ENCODE assay signal across 9 mouse cellular contexts in genomic region chr1:59623325-59624017, GRCm38 (mm10). TPM values are rescaled to one million over a fixed set of nuclear protein-coding genes. Genes with fewer than 3 reads are reported as not detected.
DNase-seq lines count a peak whose midpoint lies in the region; ATAC-seq and TF ChIP-seq lines count a peak whose summit lies in the region.
"Had no signal": no experiment of that assay in that cellular context is flagged by ENCODE, and none has a peak within 500 bp of the region (broad histone marks: within the 10 kb centered on the region; RNA-seq: fewer than 3 reads in every experiment).

No protein-coding gene starts in this region.

- no peak for TF ChIP-seq EP300 in ES-Bruce4 (IDR thresholded peaks at IDR 0.05; ENCODE audit: insufficient read depth, low read depth, low read length)

- no peak overlapping the region for H3K4me3 ChIP-seq in ES-Bruce4 (ENCODE audit: low read depth, low read length)
- no peak overlapping the region for H3K4me3 ChIP-seq in embryonic fibroblast, embryonic 13.5 days (ENCODE audit: insufficient read depth, low read length)
- H3K4me3 ChIP-seq in heart, embryonic 10.5 days, result no peak overlapping the region
- no peak overlapping the region for H3K4me3 ChIP-seq in kidney, embryonic 16.5 days (ENCODE audit: low read length)
- no peak overlapping the region for H3K4me3 ChIP-seq in limb, embryonic 14.5 days (replicated peaks; ENCODE audit: low read length)
- no peak overlapping the region for H3K4me3 ChIP-seq in midbrain, postnatal 0 days (ENCODE audit: low read depth, low read length)
- no peak overlapping the region for H3K4me3 ChIP-seq in stomach, embryonic 16.5 days (replicated peaks; ENCODE audit: low read length)
- H3K4me3 ChIP-seq: megakaryocyte, embryonic 14.5 days had no signal

- H3K36me3 ChIP-seq in ES-Bruce4 (ENCODE audit: control insufficient read depth, insufficient read depth, low read length, poor library complexity, severe bottlenecking), result no peaks in the 10 kb centered on the region
- H3K36me3 ChIP-seq in heart, embryonic 10.5 days, result no peaks in the 10 kb centered on the region
- no peaks in the 10 kb centered on the region for H3K36me3 ChIP-seq in kidney, embryonic 16.5 days (ENCODE audit: insufficient read depth, low read length)
- H3K36me3 ChIP-seq in limb, embryonic 14.5 days (ENCODE audit: control insufficient read depth, insufficient read depth, low read length), result no peaks in the 10 kb centered on the region
- H3K36me3 ChIP-seq in midbrain, postnatal 0 days (ENCODE audit: insufficient read depth, low read length), result no peaks in the 10 kb centered on the region
- H3K36me3 ChIP-seq in stomach, embryonic 16.5 days (ENCODE audit: control insufficient read depth, insufficient read depth, low read length), result no peaks in the 10 kb centered on the region

- WGBS in heart, embryonic 10.5 days, result 27% methylated on average over 5 of the region's 5 CpGs
- 32% methylated on average over 5 of the region's 5 CpGs for WGBS in kidney, embryonic 16.5 days
- 36% methylated on average over 5 of the region's 5 CpGs for WGBS in limb, embryonic 14.5 days
- 19% methylated on average over 5 of the region's 5 CpGs for WGBS in midbrain, postnatal 0 days
- 31% methylated on average over 5 of the region's 5 CpGs for WGBS in stomach, embryonic 16.5 days

- peak; percentile 49 for TF ChIP-seq CTCF in ES-Bruce4 (IDR thresholded peaks at IDR 0.05; ENCODE audit: low read depth, low read length)
- TF ChIP-seq CTCF in embryonic fibroblast, embryonic 13.5 days (IDR thresholded peaks at IDR 0.05; ENCODE audit: borderline replicate concordance, insufficient read depth, low read length), result peak; percentile 81; the same call in 1 of the 2 replicates
- peak; percentile 99 for TF ChIP-seq CTCF in midbrain, postnatal 0 days (IDR thresholded peaks at IDR 0.05)

- H3K27ac ChIP-seq in ES-Bruce4 (ENCODE audit: insufficient read depth, low read length), result no peak overlapping the region
- H3K27ac ChIP-seq in embryonic fibroblast, embryonic 13.5 days (ENCODE audit: insufficient read depth, low read length), result no peak overlapping the region
- no peak overlapping the region for H3K27ac ChIP-seq in heart, embryonic 10.5 days
- no peak overlapping the region for H3K27ac ChIP-seq in kidney, embryonic 16.5 days (ENCODE audit: low read length)
- no peak overlapping the region for H3K27ac ChIP-seq in limb, embryonic 14.5 days (replicated peaks; ENCODE audit: low read depth, low read length)
- H3K27ac ChIP-seq in midbrain, postnatal 0 days (ENCODE audit: low read depth, low read length), result no peak overlapping the region
- no peak overlapping the region for H3K27ac ChIP-seq in stomach, embryonic 16.5 days (ENCODE audit: low read length)

- no peak overlapping the region for H3K9ac ChIP-seq in ES-Bruce4 (ENCODE audit: low read depth, poor library complexity, severe bottlenecking)
- H3K9ac ChIP-seq in kidney, embryonic 16.5 days (replicated peaks; ENCODE audit: low read length), result no peak overlapping the region
- H3K9ac ChIP-seq in limb, embryonic 14.5 days (ENCODE audit: low read depth, low read length, severe bottlenecking), result no peak overlapping the region
- H3K9ac ChIP-seq in midbrain, postnatal 0 days (replicated peaks; ENCODE audit: low read length, poor library complexity, severe bottlenecking), result no peak overlapping the region
- H3K9ac ChIP-seq in stomach, embryonic 16.5 days (ENCODE audit: low read length), result no peak overlapping the region

- no peaks in the 10 kb centered on the region for H3K4me1 ChIP-seq in ES-Bruce4 (ENCODE audit: control insufficient read depth, insufficient read depth, low read length)
- peaks cover 5% of the 10 kb centered on the region for H3K4me1 ChIP-seq in embryonic fibroblast, embryonic 13.5 days (ENCODE audit: control insufficient read depth, insufficient read depth, low read length)
- H3K4me1 ChIP-seq in heart, embryonic 10.5 days, result no peaks in the 10 kb centered on the region
- no peaks in the 10 kb centered on the region for H3K4me1 ChIP-seq in kidney, embryonic 16.5 days (ENCODE audit: insufficient read depth, low read length)
- peaks cover 5% of the 10 kb centered on the region; the same call in 1 of the 2 replicates for H3K4me1 ChIP-seq in limb, embryonic 14.5 days (ENCODE audit: control insufficient read depth, insufficient read depth, low read length)
- no peaks in the 10 kb centered on the region for H3K4me1 ChIP-seq in midbrain, postnatal 0 days (ENCODE audit: insufficient read depth, low read length)
- H3K4me1 ChIP-seq in stomach, embryonic 16.5 days (ENCODE audit: control insufficient read depth, insufficient read depth, low read length), result no peaks in the 10 kb centered on the region
- H3K4me1 ChIP-seq: megakaryocyte, embryonic 14.5 days had no signal

- no peak for TF ChIP-seq POLR2A in ES-Bruce4 (IDR thresholded peaks at IDR 0.05; ENCODE audit: insufficient read depth, low read length)
- TF ChIP-seq POLR2A in embryonic fibroblast, embryonic 13.5 days (IDR thresholded peaks at IDR 0.05; ENCODE audit: low read depth, low read length), result no peak
- no peak for TF ChIP-seq POLR2A in limb, embryonic 14.5 days (IDR thresholded peaks at IDR 0.05; ENCODE audit: borderline replicate concordance, extremely low read depth, insufficient read depth, insufficient read length)

- no peaks in the 10 kb centered on the region for H3K27me3 ChIP-seq in ES-Bruce4 (ENCODE audit: control insufficient read depth, insufficient read depth, low read length, poor library complexity, severe bottlenecking)
- H3K27me3 ChIP-seq in heart, embryonic 10.5 days (ENCODE audit: insufficient read depth, poor library complexity, severe bottlenecking), result no peaks in the 10 kb centered on the region
- H3K27me3 ChIP-seq in kidney, embryonic 16.5 days (ENCODE audit: insufficient read depth, low read length), result no peaks in the 10 kb centered on the region
- H3K27me3 ChIP-seq in limb, embryonic 14.5 days (ENCODE audit: control insufficient read depth, insufficient read depth, low read length), result no peaks in the 10 kb centered on the region
- H3K27me3 ChIP-seq in midbrain, postnatal 0 days (ENCODE audit: insufficient read depth, low read length), result no peaks in the 10 kb centered on the region
- H3K27me3 ChIP-seq in stomach, embryonic 16.5 days (ENCODE audit: control insufficient read depth, insufficient read depth, low read length), result no peaks in the 10 kb centered on the region

- ATAC-seq in kidney, embryonic 16.5 days (ENCODE audit: low FRiP score, low TSS enrichment), result peak; percentile 89
- peak; percentile 87 for ATAC-seq in limb, embryonic 14.5 days (ENCODE audit: low FRiP score, low read depth)
- peak; percentile 92 for ATAC-seq in midbrain, postnatal 0 days (ENCODE audit: low FRiP score)
- ATAC-seq in stomach, embryonic 16.5 days (ENCODE audit: insufficient read depth, low FRiP score), result peak; percentile 82; the same call in 1 of the 2 replicates

- H3K9me3 ChIP-seq in ES-Bruce4 (replicated peaks; ENCODE audit: control insufficient read depth, insufficient read depth, low read length, poor library complexity, severe bottlenecking), result peaks cover 4% of the 10 kb centered on the region; the same call in 1 of the 2 replicates
- no peaks in the 10 kb centered on the region for H3K9me3 ChIP-seq in heart, embryonic 10.5 days
- no peaks in the 10 kb centered on the region for H3K9me3 ChIP-seq in kidney, embryonic 16.5 days (ENCODE audit: low read length)
- H3K9me3 ChIP-seq in limb, embryonic 14.5 days (ENCODE audit: control insufficient read depth, low read length), result no peaks in the 10 kb centered on the region
- H3K9me3 ChIP-seq in midbrain, postnatal 0 days (ENCODE audit: low read length), result no peaks in the 10 kb centered on the region
- no peaks in the 10 kb centered on the region for H3K9me3 ChIP-seq in stomach, embryonic 16.5 days (replicated peaks; ENCODE audit: control insufficient read depth, low read length)
- H3K9me3 ChIP-seq: megakaryocyte, embryonic 14.5 days had no signal

- peak; percentile 94 for DNase-seq in brain, adult 2 months (ENCODE audit: low read depth, low spot score)
- peak; percentile 85 for DNase-seq in heart, embryonic 10.5 days (ENCODE audit: low spot score)
- peak; percentile 92 for DNase-seq in limb, embryonic 14.5 days (ENCODE audit: low spot score)
- DNase-seq in midbrain, postnatal 0 days (ENCODE audit: low spot score), result peak; percentile 94

- H3K4me2 ChIP-seq in kidney, embryonic 16.5 days (replicated peaks; ENCODE audit: low read depth, low read length), result no peak overlapping the region
- H3K4me2 ChIP-seq in limb, embryonic 14.5 days (replicated peaks; ENCODE audit: low read depth, low read length, severe bottlenecking), result no peak overlapping the region
- H3K4me2 ChIP-seq in midbrain, postnatal 0 days (ENCODE audit: low read depth, low read length, poor library complexity, severe bottlenecking), result no peak overlapping the region
- H3K4me2 ChIP-seq in stomach, embryonic 16.5 days (ENCODE audit: low read depth, low read length), result no peak overlapping the region

RNA-seq across cellular contexts. Expression of gene Sumo1, which starts 47.2 kb away (rescaled TPM):
- polyA plus RNA-seq in ES-Bruce4 (2011; ENCODE audit: insufficient read depth, insufficient read length, low read depth, missing spikeins), result 378 and 420 TPM in 2 replicates
- polyA plus RNA-seq in embryonic fibroblast, embryonic 13.5 days (2011; ENCODE audit: insufficient read length, low read depth, missing spikeins), result 195 and 227 TPM in 2 replicates
- 285 and 415 TPM in 2 replicates for polyA plus RNA-seq in heart, embryonic 10.5 days (2016; fragmentation: Nextera tagmentation; extraction: Ambion mirVana)
- 370 and 375 TPM in 2 replicates for polyA plus RNA-seq in kidney, embryonic 16.5 days (2015; fragmentation: Nextera tagmentation; extraction: Ambion mirVana)
- polyA plus RNA-seq in limb, embryonic 14.5 days (2012; rRNA removed), result 114 and 141 TPM in 2 replicates
- 420 and 427 TPM in 2 replicates for polyA plus RNA-seq in limb, embryonic 14.5 days (2014; fragmentation: Nextera tagmentation; extraction: Ambion mirVana)
- total RNA-seq in midbrain, postnatal 0 days (2014; rRNA removed), result 81.6 and 124 TPM in 2 replicates
- 304 and 319 TPM in 2 replicates for polyA plus RNA-seq in midbrain, postnatal 0 days (2015; fragmentation: Nextera tagmentation; extraction: Ambion mirVana)
- polyA plus RNA-seq in stomach, embryonic 16.5 days (2015; fragmentation: Nextera tagmentation; extraction: Ambion mirVana), result 272 and 320 TPM in 2 replicates

Comparison
In these comparisons a context has a peak if more than half of its experiments do, and no peak if none do; other contexts are left out.
1. CTCF ChIP-seq: peak in every context shown above with its lines; median percentile 99 in midbrain, postnatal 0 days; 81 in embryonic fibroblast, embryonic 13.5 days; 49 in ES-Bruce4.